Mouse (Mus musculus) cerebral cortex, adult 2 months (tissue): ENCODE data around the gene Slc25a18.

Source experiments
- WGBS: fragments of 180-500 bp; shearing (Covaris S2); methylation state at CpG from one replicate; pipeline ENCODE4 v1.1.7; 2018; 5-methylcytosine and 5-hydroxymethylcytosine counted together

Gene Slc25a18

GRCm38 (mm10) chr6:120773149-120773628 is at the start of gene Slc25a18:
Slc25a18 (plus strand) TSS chr6:120773578.
- WGBS = 46% methylated on average over 5 of the region's 5 CpGs

GRCm38 (mm10) chr6:120725986-120726385 is 47.4 kb upstream of the Slc25a18 start:
- 31% methylated on average over 2 of the region's 2 CpGs for whole genome bisulfite sequencing

- WGBS = 81% methylated on average over 3 of the region's 3 CpGs
Observed at GRCm38 (mm10) chr6:120736011-120736410, 37.4 kb upstream of the Slc25a18 start.

- 48% methylated on average over 3 of the region's 3 CpGs for WGBS
Observed at GRCm38 (mm10) chr6:120736566-120736965, 36.8 kb upstream of the Slc25a18 start.

GRCm38 (mm10) chr6:120743130-120743529 is 30.2 kb upstream of the Slc25a18 start:
- 79% methylated on average over 2 of the region's 2 CpGs for WGBS

- 92% methylated on average over 7 of the region's 7 CpGs for whole genome bisulfite sequencing
Observed at GRCm38 (mm10) chr6:120744266-120744665, 29.1 kb upstream of the Slc25a18 start.

- 97% methylated on average over 2 of the region's 2 CpGs for WGBS
Observed at GRCm38 (mm10) chr6:120746416-120746815, 27.0 kb upstream of the Slc25a18 start.

- 93% methylated on average over 2 of the region's 2 CpGs for WGBS
Observed at GRCm38 (mm10) chr6:120761151-120761550, 12.2 kb upstream of the Slc25a18 start.

GRCm38 (mm10) chr6:120769972-120770371 is 3.4 kb upstream of the Slc25a18 start:
- WGBS = 76% methylated on average over 1 of the region's 1 CpGs

GRCm38 (mm10) chr6:120771366-120771765 is 2.0 kb upstream of the Slc25a18 start:
- 53% methylated on average over 1 of the region's 1 CpGs for WGBS

- WGBS = 64% methylated on average over 6 of the region's 6 CpGs
Observed at GRCm38 (mm10) chr6:120773763-120774162, 385 bp downstream of the Slc25a18 start.

- WGBS = 84% methylated on average over 3 of the region's 3 CpGs
Observed at GRCm38 (mm10) chr6:120776286-120776685, 2.9 kb downstream of the Slc25a18 start.

GRCm38 (mm10) chr6:120777533-120777932 is 4.2 kb downstream of the Slc25a18 start:
- WGBS = 80% methylated on average over 9 of the region's 9 CpGs

- WGBS = 59% methylated on average over 3 of the region's 3 CpGs
Observed at GRCm38 (mm10) chr6:120778226-120778625, 4.8 kb downstream of the Slc25a18 start.

- WGBS = 81% methylated on average over 2 of the region's 2 CpGs
Observed at GRCm38 (mm10) chr6:120782948-120783347, 9.6 kb downstream of the Slc25a18 start.

- WGBS = 76% methylated on average over 7 of the region's 7 CpGs
Observed at GRCm38 (mm10) chr6:120784351-120784750, 11.0 kb downstream of the Slc25a18 start.

GRCm38 (mm10) chr6:120788068-120788607 is 14.8 kb downstream of the Slc25a18 start:
- 78% methylated on average over 5 of the region's 5 CpGs for WGBS

- WGBS = 87% methylated on average over 10 of the region's 11 CpGs
Observed at GRCm38 (mm10) chr6:120790153-120790552, 16.8 kb downstream of the Slc25a18 start.

GRCm38 (mm10) chr6:120790717-120791116 is 17.3 kb downstream of the Slc25a18 start:
- WGBS = 66% methylated on average over 5 of the region's 5 CpGs

GRCm38 (mm10) chr6:120792947-120793346 is 19.6 kb downstream of the Slc25a18 start:
- 49% methylated on average over 8 of the region's 8 CpGs for WGBS

GRCm38 (mm10) chr6:120795422-120796086 is 22.2 kb downstream of the Slc25a18 start:
- 56% methylated on average over 5 of the region's 5 CpGs for WGBS

GRCm38 (mm10) chr6:120796111-120796510 is 22.7 kb downstream of the Slc25a18 start:
- WGBS = 31% methylated on average over 2 of the region's 2 CpGs

GRCm38 (mm10) chr6:120798019-120798418 is 24.6 kb downstream of the Slc25a18 start:
- 70% methylated on average over 7 of the region's 7 CpGs for WGBS
